Mouse (Mus musculus): ENCODE measurements around the gene Vsig10l.

- TF ChIP-seq CTCF (IDR thresholded peaks at IDR 0.05; ENCODE audit: low read depth) (peak; percentile 95), EP300 (IDR thresholded peaks at IDR 0.05; ENCODE audit: low read depth) (no peak)
Measured at GRCm38 (mm10) chr7:43466099-43466694, 3.2 kb downstream of the Vsig10l start.
